In genomic region chr17:28698672-28699071, GRCm38 (mm10) we compare ENCODE assay signal across 18 mouse cellular contexts. TPM values are rescaled to one million over a fixed set of nuclear protein-coding genes. Genes with fewer than 3 reads are reported as not detected.
DNase-seq lines count a peak whose midpoint lies in the region; ATAC-seq and TF ChIP-seq lines count a peak whose summit lies in the region.
"Had no signal": no experiment of that assay in that cellular context is flagged by ENCODE, and none has a peak within 500 bp of the region (broad histone marks: within the 10 kb centered on the region; RNA-seq: fewer than 3 reads in every experiment).

No protein-coding gene starts in this region.

- TF ChIP-seq EP300 in lung, postnatal 0 days (IDR thresholded peaks at IDR 0.05): no peak

- TF ChIP-seq CTCF in layer of hippocampus, adult 2 months (conservative IDR thresholded peaks at IDR 0.05): no peak
- TF ChIP-seq CTCF in lung, postnatal 0 days (IDR thresholded peaks at IDR 0.05): no peak

- no peaks in the 10 kb centered on the region for H3K27me3 ChIP-seq in embryonic facial prominence, embryonic 13.5 days
- no peaks in the 10 kb centered on the region for H3K27me3 ChIP-seq in embryonic facial prominence, embryonic 10.5 days (replicated peaks; ENCODE audit: low read depth, poor library complexity, severe bottlenecking)
- no peaks in the 10 kb centered on the region for H3K27me3 ChIP-seq in lung, postnatal 0 days (replicated peaks; ENCODE audit: insufficient read depth, low read length)
- H3K27me3 ChIP-seq: Patski had no signal

- no peak overlapping the region for H3K4me2 ChIP-seq in embryonic facial prominence, embryonic 13.5 days
- H3K4me2 ChIP-seq in lung, postnatal 0 days (replicated peaks; ENCODE audit: low read depth, low read length): no peak overlapping the region
- H3K4me2 ChIP-seq: midbrain, embryonic 11.5 days had no signal

- H3K27ac ChIP-seq in embryonic facial prominence, embryonic 13.5 days: 0 out of 2 replicates have a peak overlapping the region, but pooled peaks have one; percentile 33
- no peak overlapping the region for H3K27ac ChIP-seq in embryonic facial prominence, embryonic 10.5 days (replicated peaks)
- H3K27ac ChIP-seq in layer of hippocampus, adult 2 months: peak overlapping the region; percentile 84
- H3K27ac ChIP-seq in lung, postnatal 0 days (ENCODE audit: low read length): peak overlapping the region; percentile 79
- H3K27ac ChIP-seq: heart, embryonic 10.5 days had no signal

- H3K36me3 ChIP-seq in embryonic facial prominence, embryonic 13.5 days: peaks cover 5% of the 10 kb centered on the region; the same call in 1 of the 2 replicates
- peaks cover 9% of the 10 kb centered on the region for H3K36me3 ChIP-seq in embryonic facial prominence, embryonic 10.5 days (replicated peaks)
- no peaks in the 10 kb centered on the region for H3K36me3 ChIP-seq in lung, postnatal 0 days (ENCODE audit: insufficient read depth, low read length)
- H3K36me3 ChIP-seq: heart, embryonic 10.5 days had no signal

- no peak overlapping the region for H3K9ac ChIP-seq in embryonic facial prominence, embryonic 13.5 days
- H3K9ac ChIP-seq in lung, postnatal 0 days (replicated peaks; ENCODE audit: low read depth): no peak overlapping the region
- H3K9ac ChIP-seq: forebrain, postnatal 0 days had no signal

- 77% methylated on average over 2 of the region's 2 CpGs for WGBS in embryonic facial prominence, embryonic 13.5 days
- WGBS in embryonic facial prominence, embryonic 10.5 days: 93% methylated on average over 2 of the region's 2 CpGs
- 50% methylated on average over 2 of the region's 2 CpGs for WGBS in lung, postnatal 0 days

- H3K9me3 ChIP-seq in embryonic facial prominence, embryonic 13.5 days: no peaks in the 10 kb centered on the region
- no peaks in the 10 kb centered on the region for H3K9me3 ChIP-seq in embryonic facial prominence, embryonic 10.5 days
- H3K9me3 ChIP-seq in lung, postnatal 0 days (ENCODE audit: low read length): no peaks in the 10 kb centered on the region
- H3K9me3 ChIP-seq: heart, embryonic 10.5 days; hindbrain, embryonic 10.5 days had no signal

- ATAC-seq in embryonic facial prominence, embryonic 13.5 days (ENCODE audit: insufficient number of reproducible peaks, insufficient read depth, low FRiP score, low TSS enrichment, low read depth): no peak
- no peak for ATAC-seq in lung, postnatal 0 days
- ATAC-seq: forebrain, postnatal 0 days; hindbrain, embryonic 16.5 days; intestine, embryonic 16.5 days had no signal

- peaks cover 38% of the 10 kb centered on the region for H3K4me1 ChIP-seq in embryonic facial prominence, embryonic 13.5 days
- H3K4me1 ChIP-seq in embryonic facial prominence, embryonic 10.5 days: peaks cover 39% of the 10 kb centered on the region
- peaks cover 31% of the 10 kb centered on the region for H3K4me1 ChIP-seq in lung, postnatal 0 days (ENCODE audit: insufficient read depth, low read depth, low read length)

- no peak overlapping the region for H3K4me3 ChIP-seq in embryonic facial prominence, embryonic 13.5 days
- H3K4me3 ChIP-seq in embryonic facial prominence, embryonic 10.5 days: no peak overlapping the region
- no peak overlapping the region for H3K4me3 ChIP-seq in layer of hippocampus, adult 2 months
- no peak overlapping the region for H3K4me3 ChIP-seq in lung, postnatal 0 days (ENCODE audit: low read depth, low read length)
- H3K4me3 ChIP-seq: heart, embryonic 10.5 days; hindbrain, embryonic 10.5 days had no signal

- no peak for DNase-seq in embryonic facial prominence, embryonic 10.5 days (ENCODE audit: low spot score)
- no peak for DNase-seq in layer of hippocampus, adult 2 months (ENCODE audit: low spot score in 2 of 2)
- DNase-seq in layer of hippocampus, postnatal 25 days (ENCODE audit: extremely low spot score in 1 of 2, low spot score in 1 of 2): no peak
- DNase-seq in lung, postnatal 0 days (ENCODE audit: low spot score): peak; percentile 73
- DNase-seq in lung, postnatal 4 days: no peak
- DNase-seq in adrenal gland, postnatal 14 days: no peak
- no peak for DNase-seq in layer of hippocampus, adult 11-12 months (ENCODE audit: low spot score)
- DNase-seq: forebrain, postnatal 0 days; gastrocnemius, postnatal 36 days; heart, postnatal 10 days; kidney, postnatal 25 days had no signal

RNA-seq across cellular contexts. Expression of gene Mapk14, which starts 7.5 kb away (rescaled TPM):
- 41.6 and 42.5 TPM in 2 replicates for polyA plus RNA-seq in embryonic facial prominence, embryonic 13.5 days (2015; fragmentation: Nextera tagmentation; extraction: Ambion mirVana)
- polyA plus RNA-seq in embryonic facial prominence, embryonic 10.5 days (2016; fragmentation: Nextera tagmentation; extraction: Ambion mirVana): 48.1 and 50.7 TPM in 2 replicates
- 10 to 100 TPM; 70.6 to 82.7 TPM for total RNA-seq in layer of hippocampus, adult 2 months (2021)
- 10 to 100 TPM; 69.7 to 82.2 TPM for total RNA-seq in layer of hippocampus, postnatal 25 days (2021)
- 31.9 and 34.0 TPM in 2 replicates for polyA plus RNA-seq in lung, postnatal 0 days (2015; fragmentation: Nextera tagmentation; extraction: Ambion mirVana)
- 69.1 and 76.3 TPM in 2 replicates for total RNA-seq in adrenal gland, postnatal 14 days (2021)

RNA-seq across cellular contexts. Expression of gene Slc26a8, which starts 8.6 kb away (rescaled TPM):
- polyA plus RNA-seq in embryonic facial prominence, embryonic 13.5 days (2015; fragmentation: Nextera tagmentation; extraction: Ambion mirVana): 0.43 and 0.46 TPM in 2 replicates
- 0.21 and 0.77 TPM in 2 replicates for polyA plus RNA-seq in embryonic facial prominence, embryonic 10.5 days (2016; fragmentation: Nextera tagmentation; extraction: Ambion mirVana)
- 1 to 10 TPM; 6.3 to 6.9 TPM for total RNA-seq in layer of hippocampus, adult 2 months (2021)
- 10 to 100 TPM in 1 of 2 experiments, 1 to 10 TPM in 1; 6.0 to 10.8 TPM for total RNA-seq in layer of hippocampus, postnatal 25 days (2021)
- 0.60 and 0.68 TPM in 2 replicates for polyA plus RNA-seq in lung, postnatal 0 days (2015; fragmentation: Nextera tagmentation; extraction: Ambion mirVana)
- total RNA-seq in adrenal gland, postnatal 14 days (2021): 1.3 and 2.9 TPM in 2 replicates

RNA-seq across cellular contexts. Expression of gene AC170998.1, which starts 27.2 kb away (rescaled TPM):
- polyA plus RNA-seq in embryonic facial prominence, embryonic 13.5 days (2015; fragmentation: Nextera tagmentation; extraction: Ambion mirVana): 4.1 and 5.3 TPM in 2 replicates
- 3.3 and 3.6 TPM in 2 replicates for polyA plus RNA-seq in embryonic facial prominence, embryonic 10.5 days (2016; fragmentation: Nextera tagmentation; extraction: Ambion mirVana)
- total RNA-seq in layer of hippocampus, adult 2 months (2021): 1 to 10 TPM; 2.7 to 5.5 TPM
- total RNA-seq in layer of hippocampus, postnatal 25 days (2021): 1 to 10 TPM; 1.6 to 1.7 TPM
- polyA plus RNA-seq in lung, postnatal 0 days (2015; fragmentation: Nextera tagmentation; extraction: Ambion mirVana): 2.0 and 2.4 TPM in 2 replicates
- total RNA-seq in adrenal gland, postnatal 14 days (2021): 1.2 and 2.0 TPM in 2 replicates
